Mouse (Mus musculus) bone marrow macrophage, adult 2 months (primary cell): ENCODE data around the gene Mettl24.

Experiments
- CTCF ChIP-seq: IDR thresholded peaks from 2 replicates; pipeline ENCODE4 v1.5.1; 2012; ENCODE audit warnings: low read depth, mild to moderate bottlenecking, low read length, moderate library complexity
- POLR2A ChIP-seq: IDR thresholded peaks from 2 replicates; pipeline ENCODE4 v1.6.1; 2012; ENCODE audit warnings: mild to moderate bottlenecking, low read depth, low read length, borderline replicate concordance

- no peak for TF ChIP-seq POLR2A
- TF ChIP-seq CTCF, result no peak
These were observed 779 bp downstream of the Mettl24 start for GRCm38 (mm10) chr10:40683868-40684253.
